Mouse (Mus musculus) cerebellum, adult 8-10 months (tissue): Measurements from ENCODE around the gene Blzf1.

Experiments
- DNase-seq: peaks from one replicate; pipeline ENCODE4 v3.0.0; 2022

Gene Blzf1

GRCm38 (mm10) chr1:164292040-164292439 is 15.2 kb downstream of the Blzf1 start:
- no peak for DNase-seq

DNA sequence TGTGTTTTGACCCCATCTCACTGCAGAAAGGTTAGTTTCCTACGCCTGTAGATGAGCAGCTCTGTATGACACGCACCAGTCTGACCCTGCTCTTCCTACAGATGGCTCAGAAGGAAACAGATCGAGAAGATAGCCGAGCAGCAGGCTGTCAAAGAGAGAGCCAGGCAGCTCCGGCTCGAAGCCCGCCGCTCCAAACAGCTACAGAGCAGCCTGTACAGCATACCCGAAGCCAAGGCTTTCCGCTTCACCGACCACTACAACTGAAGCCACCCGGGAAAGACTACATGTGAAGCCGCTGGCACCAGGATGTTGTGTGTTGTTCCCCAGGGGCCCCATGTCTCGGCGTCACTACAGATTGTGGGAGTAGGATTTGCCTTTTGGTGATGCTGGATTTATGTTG is 19.9 kb downstream of the Blzf1 start:
- peak; percentile 60 for DNase-seq

GRCm38 (mm10) chr1:164284007-164284406 is 23.3 kb downstream of the Blzf1 start:
- DNase-seq, result no peak

- no peak for DNase-seq
Observed at GRCm38 (mm10) chr1:164279332-164279731, 28.0 kb downstream of the Blzf1 start.

DNA sequence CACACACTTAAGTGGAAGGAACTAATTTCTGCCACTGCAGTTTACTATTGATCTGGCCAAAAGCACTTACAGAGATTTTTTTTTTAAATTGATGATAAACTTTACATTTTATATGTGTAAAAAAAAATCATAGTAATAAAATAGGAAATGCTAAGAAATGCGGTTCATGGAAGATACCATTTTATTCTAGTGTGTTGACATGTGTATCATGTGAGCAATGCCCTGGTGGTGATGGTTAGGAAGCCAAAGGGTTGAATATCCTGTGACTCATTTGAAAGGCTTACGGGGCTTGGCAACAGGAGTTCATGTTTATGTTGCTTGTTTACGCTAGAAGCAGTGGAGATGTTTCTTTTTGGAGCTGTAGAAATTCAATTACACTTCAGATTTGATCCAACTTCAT is 30.7 kb downstream of the Blzf1 start:
- no peak for DNase-seq

DNA sequence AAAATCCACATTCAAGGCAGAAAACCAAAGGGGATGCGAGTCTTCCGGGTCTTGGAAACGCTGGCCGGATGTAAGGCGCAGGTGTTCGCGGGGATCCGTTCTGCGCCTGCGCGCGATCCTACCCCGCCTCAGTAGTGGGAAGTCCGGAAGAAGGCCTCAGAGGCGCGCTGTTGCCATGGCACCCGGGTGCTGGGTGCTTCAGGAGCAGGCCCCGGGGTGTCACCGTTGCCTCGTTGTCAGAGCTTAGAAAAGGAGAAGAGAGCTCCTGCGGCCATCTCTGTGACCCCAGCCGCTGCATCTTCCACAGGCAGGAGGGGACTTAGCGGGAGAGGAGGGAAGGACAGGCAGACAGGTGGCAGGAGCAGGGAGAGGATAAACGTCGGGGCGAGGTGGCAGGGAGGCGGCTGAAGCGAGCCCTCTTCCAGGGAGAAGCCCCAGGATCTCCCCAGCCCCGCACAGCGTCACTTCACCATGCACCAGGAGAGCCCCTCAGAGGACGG is 31.8 kb downstream of the Blzf1 start, which contains the start of gene Ccdc181:
Gene Ccdc181 (plus strand): TSS at position 131 of the 500 bp plus-strand sequence.
- peak; percentile 93 for DNase-seq

DNA sequence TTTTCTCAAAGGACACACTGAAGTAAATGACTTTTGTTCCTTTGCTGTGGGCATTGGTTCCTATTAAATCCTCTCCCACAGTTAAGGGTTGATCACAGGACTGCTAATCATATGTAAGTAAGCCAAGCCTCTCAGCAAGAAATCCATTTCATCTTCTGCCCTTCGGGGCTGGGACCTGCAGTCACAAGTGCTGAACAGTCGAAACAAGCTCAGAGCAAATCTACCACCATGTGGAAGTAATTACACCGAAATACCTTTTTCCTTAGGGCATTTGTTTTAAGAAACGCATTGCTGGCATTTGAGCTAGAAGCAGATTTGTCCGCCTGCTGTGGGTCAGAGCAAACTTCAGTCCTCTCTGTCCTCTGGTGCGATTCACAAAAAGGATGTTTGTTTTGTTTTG is 33.6 kb downstream of the Blzf1 start:
- DNase-seq, result no peak

DNA sequence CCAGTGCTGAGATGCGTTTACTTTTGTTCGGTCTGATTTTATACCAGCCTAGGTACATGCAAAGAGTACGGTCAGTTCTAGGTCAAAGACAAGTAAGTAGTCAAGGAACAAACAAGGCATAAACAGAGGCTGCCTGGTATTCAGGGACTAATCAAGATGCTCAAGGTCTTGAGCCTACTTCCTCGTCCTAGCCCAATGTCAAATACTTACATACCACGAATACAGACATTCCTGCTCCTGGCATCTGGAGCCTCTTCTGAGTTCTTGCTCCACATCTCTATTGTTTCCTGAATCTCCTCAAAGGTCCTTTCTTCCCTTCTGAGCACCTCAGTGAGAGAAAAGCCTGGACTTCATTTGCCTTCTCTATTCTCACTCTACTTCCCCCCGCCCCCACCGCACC is 36.3 kb downstream of the Blzf1 start:
- DNase-seq, result no peak

- no peak for DNase-seq
Observed at GRCm38 (mm10) chr1:164261553-164261952, 45.7 kb downstream of the Blzf1 start.

DNA sequence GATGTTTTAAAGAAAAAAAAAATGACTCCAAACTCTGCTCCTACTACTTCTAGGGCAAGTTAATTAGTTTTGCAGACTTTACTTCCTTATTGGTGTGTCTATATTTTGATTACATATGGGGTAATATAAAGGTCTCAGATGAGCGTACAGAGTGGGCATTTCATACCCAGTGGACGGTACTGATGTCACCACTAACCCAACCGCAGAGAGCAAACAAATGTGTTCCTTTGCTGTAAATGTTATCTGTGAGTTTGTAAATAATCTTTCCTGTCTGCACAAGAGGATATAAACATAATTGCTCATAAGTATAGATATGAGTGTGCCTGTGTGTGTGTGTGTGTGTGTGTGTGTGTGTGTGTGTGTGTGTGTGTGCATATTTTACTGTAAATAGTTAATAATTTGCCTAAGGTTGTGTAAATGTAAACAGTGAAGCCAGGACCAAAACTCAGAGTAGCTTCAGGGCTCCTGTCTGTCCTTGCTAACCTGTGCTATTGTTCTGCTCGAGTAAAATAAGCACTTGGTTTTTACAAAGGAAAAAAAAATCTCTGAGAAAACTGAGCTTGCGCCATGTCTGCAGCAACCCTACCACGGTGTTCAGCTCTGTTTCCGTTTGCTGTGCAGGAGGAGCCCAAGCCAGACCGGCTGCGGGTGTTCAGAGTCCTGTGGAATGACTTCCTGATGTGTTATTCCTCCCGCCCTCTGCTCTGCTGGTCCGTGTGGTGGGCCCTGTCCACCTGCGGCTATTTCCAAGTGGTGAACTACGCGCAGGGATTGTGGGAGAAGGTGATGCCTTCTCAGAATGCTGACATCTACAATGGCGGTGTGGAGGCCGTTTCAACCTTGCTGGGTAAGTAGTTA is 46.9 kb downstream of the Blzf1 start:
- no peak for DNase-seq

DNA sequence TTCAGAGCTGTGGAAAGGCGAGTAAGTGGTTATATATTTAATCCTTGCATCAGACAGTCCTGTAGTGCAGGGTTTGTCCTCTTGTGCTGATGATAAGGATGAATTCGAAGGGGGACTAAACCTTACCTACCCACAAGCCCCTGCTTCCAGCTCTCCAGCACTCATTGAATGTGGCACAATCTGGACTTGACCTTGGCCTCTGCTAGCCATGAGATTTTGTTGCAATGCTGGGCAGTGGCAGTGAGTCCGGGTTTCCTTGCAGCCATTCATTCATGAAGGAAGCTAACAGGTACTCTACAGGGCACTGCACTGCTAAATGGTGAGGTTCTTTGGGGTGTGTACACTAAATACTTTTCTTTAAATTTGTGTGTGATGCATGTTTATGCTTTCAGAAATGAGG is 52.5 kb downstream of the Blzf1 start:
- no peak for DNase-seq

DNA sequence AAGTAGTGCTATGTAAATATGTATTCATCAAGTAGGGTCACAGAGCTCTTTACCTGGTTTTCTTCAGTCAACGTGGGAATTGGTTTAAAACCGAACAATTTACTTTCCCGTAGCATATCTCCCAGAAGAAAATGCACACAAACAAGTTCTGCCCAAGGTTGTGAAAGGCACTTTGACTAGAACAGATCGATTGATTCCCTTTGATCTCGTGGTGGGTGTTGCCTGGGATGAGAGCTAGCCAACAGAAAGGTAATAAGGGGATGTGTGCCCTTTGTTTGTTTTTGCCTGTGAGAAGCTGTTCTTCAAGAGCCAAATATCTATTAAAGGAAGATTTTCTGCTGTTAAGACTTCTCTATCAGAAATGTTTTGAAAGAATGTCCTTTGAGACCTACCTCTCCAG is 54.7 kb downstream of the Blzf1 start:
- DNase-seq, result no peak

DNA sequence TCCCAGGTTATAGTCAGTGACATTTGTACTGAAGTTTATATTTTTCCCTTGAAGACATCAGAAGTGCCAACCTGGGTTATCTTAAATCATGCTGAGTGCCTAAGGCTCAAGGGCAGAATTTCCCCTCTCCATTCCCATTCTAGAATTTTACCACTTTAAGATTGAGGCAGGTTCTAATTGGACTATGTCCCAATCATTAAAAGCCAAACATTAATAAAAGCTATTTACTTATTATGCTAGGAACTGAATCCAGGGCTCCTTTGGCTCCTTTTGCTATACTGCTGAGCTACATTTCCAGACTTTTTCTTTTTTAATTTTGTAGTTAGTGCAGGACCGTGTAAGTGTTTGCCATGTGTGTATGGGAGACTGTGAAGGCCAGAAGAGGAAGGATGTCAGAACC is 55.9 kb downstream of the Blzf1 start:
- DNase-seq, result no peak

DNA sequence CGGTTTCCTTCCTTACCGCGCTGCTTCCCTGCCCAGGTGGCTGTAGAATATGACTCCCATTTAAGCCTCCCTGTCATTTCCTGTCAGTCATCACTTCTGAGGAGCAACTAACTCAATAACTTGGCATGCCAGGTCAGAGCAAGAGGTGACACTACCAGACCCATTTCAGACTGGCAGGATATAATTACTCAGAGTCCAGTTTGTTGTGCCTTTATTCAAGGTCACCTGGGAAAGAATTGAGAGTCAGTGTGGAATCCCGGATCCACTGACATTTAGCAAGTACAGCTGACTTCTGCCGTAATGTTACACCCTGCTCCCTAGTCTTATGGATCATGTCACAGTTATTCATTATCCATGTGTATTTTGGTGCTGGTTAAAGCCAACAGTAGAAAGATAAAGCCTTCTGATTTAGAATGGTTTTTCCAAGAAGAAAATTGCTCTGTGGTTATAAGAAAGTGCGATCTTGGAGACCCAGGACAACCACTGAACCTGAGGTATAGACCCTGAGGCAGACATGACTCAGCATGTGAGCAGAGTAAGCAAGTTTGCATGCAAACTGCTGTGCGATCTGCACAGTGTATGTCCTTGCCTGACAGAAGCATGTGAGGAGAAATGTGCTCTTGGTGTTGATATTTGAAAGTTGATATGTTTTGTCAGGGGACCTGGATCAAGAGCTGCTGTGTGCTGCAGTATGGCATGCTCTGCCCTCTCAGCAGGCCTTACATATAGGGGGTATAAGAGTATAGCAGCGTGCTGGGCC is 56.7 kb downstream of the Blzf1 start:
- peak; percentile 11 for DNase-seq

- DNase-seq, result no peak
Observed at GRCm38 (mm10) chr1:164249332-164249711, 58.0 kb downstream of the Blzf1 start.

DNA sequence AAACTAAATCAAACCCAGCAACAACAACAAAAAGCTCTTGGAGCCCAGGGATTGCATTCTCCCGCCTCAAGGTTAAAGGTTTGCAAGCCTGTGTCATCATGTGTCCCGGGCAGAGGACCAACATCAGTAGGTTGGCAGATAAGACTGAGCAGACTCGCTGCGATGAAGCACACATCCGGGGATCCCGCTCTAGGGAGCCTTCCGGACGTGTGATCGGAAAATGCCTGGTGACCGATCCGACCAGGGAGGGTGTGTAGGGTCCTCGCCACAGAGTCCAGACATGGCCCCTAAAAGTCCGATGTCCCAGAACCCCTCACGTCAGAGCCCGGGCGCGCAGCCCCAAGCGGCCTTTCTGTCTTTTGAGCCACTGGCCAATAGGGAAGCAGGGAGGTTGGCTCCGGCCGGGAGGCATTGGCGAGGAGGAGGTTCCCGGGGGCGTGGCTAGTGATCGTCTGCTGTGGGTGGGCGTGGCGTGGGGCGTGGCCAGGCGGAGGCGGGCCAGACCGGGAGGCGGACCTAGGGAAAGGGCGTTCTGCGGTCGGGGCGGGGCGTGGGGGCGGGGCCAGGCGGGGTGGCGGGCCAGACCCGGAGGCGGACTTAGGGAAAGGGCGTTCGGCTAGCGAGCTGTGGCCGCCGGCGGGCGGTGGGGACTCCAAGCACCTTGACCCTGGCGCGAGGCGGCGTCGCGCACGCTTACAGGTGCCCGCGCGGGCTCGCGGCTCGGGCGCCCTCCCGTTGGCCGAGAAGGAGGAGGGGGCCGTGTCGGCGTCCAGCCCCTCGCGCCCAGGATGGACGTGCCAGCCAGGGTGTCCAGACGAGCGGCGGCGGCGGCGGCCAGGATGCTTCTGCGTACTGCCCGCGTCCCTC is 58.6 kb downstream of the Blzf1 start, which contains the start of gene Slc19a2:
Gene Slc19a2 (plus strand): TSS at position 582 of the 867 bp plus-strand sequence.
- peak; percentile 99 for DNase-seq

GRCm38 (mm10) chr1:164247971-164248370 is 59.3 kb downstream of the Blzf1 start:
- peak; percentile 18 for DNase-seq

DNA sequence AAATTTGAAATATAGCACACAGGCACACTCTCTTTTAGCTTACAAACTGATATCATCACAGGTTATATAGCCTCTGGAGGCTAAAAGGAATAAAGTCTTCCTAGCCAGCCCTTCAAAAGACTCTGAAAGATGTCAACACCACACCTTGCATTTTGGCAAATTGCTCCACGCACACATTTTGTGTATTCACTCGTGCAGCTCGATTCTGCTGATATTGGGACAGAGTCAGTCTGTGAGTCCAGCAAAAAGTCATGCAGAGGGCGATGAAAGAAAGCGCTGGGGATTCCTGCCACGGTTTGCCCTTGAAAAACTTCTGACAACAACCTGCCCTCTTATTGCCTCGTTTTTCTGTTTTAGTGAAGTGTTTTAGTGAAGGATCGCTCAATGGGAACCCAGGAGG is 59.8 kb downstream of the Blzf1 start:
- no peak for DNase-seq

GRCm38 (mm10) chr1:164242809-164243208 is 64.5 kb downstream of the Blzf1 start:
- DNase-seq, result no peak

DNA sequence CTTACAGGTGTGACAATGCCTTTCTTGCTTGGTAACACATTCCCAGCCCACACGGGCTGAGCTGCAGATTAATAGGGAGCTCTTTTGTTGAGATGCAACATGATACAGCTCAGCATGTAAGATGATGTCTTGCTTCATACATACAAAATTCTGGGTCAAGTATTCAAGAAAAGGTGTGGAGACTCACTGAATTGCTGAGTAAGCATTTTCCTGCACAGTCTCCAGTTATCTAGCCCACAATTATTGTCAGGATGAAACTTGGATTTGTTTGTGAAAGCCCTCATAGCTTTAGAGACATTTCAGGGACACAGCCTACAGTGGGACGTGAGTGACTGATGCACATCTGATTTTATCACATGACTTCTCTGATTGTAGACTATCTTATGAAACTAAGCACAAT is 65.8 kb downstream of the Blzf1 start:
- DNase-seq, result no peak
